Mouse (Mus musculus) frontal cortex, postnatal 10 days (tissue): Measurements from ENCODE around the gene Dtnb.
A peak's percentile ranks its signal among the peaks of the same experiment; 100 is the strongest.

Experiments used
- DNase-seq, 2 experiments: peaks; one replicate each; pipeline ENCODE4 v3.0.0; 2022; ENCODE audit warnings: low spot score in 2 of 2, mixed read lengths in 1 of 2

The Dtnb gene

GRCm38 (mm10) chr12:3806703-3807547 lies 234.7 kb downstream of the Dtnb start:
- DNase-seq, result peak in 1 of 2 experiments; percentile 75

DNA sequence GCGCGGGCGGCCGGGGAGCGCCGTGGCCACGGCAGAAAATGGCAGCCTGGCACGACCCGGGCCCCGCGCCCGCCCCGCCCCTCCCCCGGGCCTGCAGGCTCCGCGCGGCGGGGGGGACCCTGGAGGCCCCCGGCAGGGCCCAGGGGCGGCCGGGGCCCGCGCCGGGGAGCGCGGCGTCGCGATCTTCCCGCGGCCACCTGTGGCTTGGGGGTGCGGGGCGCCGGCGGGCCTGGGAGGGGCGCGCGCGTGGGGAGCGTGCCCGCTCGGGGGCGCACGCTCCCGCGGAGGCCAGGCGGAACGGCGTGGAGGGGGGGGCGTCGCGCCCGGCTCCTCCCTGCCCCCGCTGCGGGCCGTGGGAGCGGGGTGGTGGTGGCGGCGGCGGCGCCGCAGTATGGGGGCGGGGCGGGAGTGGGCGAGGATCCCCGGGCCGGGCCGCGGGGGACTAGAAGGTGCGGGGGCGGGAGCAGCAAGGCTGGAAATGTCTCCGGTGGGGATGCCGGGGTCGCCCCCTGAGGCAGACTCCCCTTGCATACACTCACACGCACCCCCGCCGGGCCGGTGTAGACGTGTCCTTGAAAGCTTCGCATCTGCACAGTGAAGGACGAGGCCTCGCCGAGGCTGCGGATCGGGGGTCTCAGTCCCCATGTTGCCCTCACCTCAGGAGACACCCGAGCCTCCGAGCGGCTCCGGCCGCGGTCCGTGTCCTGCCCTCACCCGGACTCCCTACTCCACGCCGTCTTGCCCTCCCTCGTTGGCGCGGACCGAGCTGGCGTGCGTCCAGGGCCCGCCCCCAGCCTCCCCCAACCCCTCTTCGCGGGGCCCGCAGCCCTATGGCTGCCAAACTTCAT lies 235.6 kb downstream of the Dtnb start:
- DNase-seq, result peak; percentile 72 to 76

DNA sequence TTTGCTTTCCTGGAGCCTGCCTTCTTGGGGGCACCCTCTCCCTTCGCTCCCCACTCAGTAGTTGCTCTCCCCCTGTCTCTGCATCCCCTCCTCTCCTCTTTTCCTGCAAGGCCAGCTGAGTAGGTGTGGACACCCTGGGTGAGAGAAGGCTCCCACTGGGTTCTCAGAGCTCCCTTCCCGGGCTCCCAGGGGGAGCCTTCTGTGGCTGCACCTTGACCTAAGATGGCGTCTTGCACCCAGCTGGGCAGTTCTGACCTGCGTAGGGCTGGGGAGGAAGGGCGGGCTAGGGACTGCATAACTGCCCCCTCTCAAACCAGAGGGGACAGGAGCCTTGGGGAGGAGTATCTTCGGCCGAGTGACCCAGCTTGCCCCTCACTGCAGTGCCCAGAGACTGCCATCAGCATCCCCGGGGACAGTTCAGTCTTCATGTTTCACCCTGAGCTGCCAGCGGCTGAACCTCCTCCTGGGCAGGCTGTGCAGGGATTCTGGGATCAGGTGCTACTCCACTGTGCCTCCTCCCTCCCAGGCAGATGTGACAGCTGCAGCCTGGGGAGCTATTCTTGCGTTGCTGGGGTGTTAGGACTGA lies 236.3 kb downstream of the Dtnb start:
- no peak for DNase-seq

- DNase-seq, result no peak
These were observed 237.5 kb downstream of the Dtnb start for GRCm38 (mm10) chr12:3809520-3810180.

DNA sequence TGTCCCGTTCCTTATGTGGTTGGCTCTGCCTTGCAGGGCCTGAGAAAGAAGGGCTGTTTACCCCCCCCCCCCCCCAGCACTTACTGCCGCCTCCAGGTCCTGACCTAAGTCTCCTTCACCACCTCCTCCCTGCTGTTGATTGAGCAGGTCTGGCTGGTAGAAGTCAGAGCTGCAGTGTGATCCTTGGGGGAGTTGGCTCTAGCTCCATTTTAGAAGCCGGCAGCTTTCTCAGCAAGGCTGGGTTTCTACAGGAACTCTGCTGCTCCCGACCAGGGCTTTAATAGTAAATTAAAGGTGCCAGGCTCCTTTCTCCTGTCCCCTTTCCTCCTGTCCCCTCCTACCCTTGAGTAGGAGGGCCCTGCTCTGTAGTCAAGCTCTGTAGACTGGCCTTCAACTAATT lies 238.3 kb downstream of the Dtnb start:
- no peak for DNase-seq

GRCm38 (mm10) chr12:3811596-3811995 lies 239.4 kb downstream of the Dtnb start:
- no peak for DNase-seq

- no peak for DNase-seq
These were observed 240.1 kb downstream of the Dtnb start for GRCm38 (mm10) chr12:3812251-3812650.

GRCm38 (mm10) chr12:3813138-3813537 lies 241.0 kb downstream of the Dtnb start:
- no peak for DNase-seq

- no peak for DNase-seq
These were observed 243.2 kb downstream of the Dtnb start for GRCm38 (mm10) chr12:3815386-3815785.

GRCm38 (mm10) chr12:3817033-3817432 lies 244.9 kb downstream of the Dtnb start:
- DNase-seq, result no peak

GRCm38 (mm10) chr12:3817566-3817965 lies 245.4 kb downstream of the Dtnb start:
- no peak for DNase-seq

DNA sequence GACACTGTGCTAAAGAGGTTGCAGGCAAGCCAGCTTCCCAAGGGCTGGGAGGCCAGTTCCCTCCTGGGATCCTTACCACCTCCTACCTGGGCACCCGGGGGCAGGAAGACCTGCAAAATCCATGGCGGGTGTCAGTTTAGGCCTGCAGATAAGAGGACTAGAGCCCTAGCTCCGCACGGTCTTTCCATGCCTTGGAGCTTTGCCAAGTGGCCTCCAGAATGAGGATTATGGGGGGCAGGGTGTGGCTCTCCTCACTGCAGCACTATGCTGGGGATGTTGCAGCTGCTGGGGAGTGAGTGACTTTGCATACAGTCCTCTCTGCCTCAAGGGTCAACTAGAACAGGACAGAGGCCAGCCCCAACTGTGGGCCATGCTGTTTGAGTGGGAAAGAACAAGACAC lies 247.7 kb downstream of the Dtnb start:
- DNase-seq, result no peak

DNA sequence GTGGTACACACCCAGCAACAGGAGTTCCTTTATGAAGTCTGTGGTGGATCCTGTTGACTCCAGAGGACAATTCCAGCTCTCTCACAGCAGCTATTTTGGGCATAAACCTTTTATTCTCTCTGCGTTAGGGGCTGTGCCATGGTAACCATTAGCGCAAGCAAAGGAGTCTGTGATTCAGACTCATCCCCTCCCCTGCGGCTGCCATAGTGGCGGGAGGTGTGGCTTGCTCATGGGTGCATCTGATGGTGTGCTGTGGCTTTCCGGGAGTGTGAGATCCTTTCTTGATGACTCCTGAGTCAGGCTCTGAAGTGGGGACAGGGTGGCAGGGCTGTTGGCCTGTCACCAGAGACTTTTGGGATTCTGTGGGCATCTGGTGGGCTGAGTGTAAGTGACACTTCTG lies 251.2 kb downstream of the Dtnb start:
- DNase-seq, result no peak

DNA sequence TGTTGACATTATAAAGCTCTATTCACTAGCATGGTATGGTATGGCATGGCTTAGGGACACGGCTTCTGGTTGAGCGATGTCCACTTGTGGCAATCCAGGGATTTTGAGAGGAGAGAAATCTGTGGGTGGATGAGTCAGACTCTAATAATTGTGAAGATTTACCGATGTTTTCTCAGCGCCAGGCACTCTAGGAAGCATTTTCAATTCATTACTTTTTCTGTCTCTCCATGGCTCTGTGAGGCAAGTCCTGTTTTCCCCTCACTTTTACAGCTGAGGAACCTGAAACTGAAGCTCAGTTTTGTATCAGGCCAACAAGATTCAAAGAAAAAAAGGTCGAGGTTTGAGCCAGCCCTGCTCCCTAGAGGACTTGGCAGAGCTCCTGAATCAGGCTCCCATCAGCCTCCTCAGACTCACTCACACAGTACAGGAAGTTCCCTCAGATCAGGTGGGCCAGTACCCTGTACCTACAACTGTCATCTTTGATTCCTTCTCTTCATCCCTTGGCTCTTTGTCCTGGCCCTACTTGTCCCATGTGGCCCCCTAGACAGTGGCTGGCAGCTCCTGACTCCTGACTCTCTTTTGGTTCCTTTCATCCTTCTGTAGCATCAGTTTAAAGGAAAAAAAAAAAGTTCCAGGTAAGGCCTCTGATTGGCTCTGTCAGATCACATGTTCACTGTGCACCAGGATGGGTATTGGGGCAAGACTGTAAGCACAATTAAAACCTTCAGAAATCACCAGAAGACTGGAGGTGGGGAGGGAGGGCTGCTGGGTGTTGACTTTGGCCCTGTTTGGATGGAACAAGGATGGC lies 252.9 kb downstream of the Dtnb start:
- DNase-seq, result no peak

DNA sequence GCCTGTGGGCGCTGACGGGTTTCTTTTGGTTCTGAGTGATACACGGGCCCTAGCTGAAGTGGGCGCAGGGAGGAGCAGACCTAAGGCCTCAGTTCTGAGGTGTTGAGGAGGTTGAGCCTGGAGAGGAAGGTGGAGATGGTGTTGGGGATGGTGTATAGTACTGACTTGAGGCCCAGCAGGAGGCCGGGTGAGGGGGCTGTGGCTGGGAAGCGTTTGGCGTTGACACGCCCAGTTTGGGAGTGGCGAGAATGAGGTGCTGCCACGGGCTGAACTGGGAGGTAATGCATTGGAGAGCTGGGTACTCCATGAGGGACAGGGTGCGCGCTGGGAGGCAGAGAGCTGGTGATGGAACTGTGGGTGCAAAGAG lies 253.5 kb downstream of the Dtnb start:
- DNase-seq, result no peak

DNA sequence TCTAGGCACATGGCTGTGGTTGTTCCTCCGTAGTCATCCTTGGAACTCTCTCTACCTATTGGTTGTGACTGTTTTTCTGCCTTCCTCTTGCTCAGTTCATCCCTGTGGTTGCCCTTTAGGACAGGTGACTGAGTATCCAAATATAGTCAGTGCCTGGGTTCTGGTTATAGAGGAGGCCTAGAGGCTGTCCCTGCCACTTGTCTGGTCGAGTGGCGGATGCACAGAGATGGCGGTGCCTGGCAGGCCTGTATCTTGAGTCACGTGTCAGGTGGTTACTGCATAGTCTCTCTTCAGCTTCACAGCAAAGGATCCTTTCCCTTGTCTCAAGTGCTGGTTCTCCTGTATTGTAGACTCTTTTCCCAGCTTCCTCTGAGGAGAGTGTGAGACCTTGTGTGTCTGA lies 255.6 kb downstream of the Dtnb start:
- DNase-seq, result no peak
